Mouse (Mus musculus) testis, adult 2 months (tissue): ENCODE data around the gene Ncbp3.

Experiments
- CTCF ChIP-seq: fragments of 200-500 bp; IDR thresholded peaks from 2 replicates; pipeline ENCODE4 v1.5.1; 2012; ENCODE audit warnings: low read depth, mild to moderate bottlenecking, inconsistent platforms, low read length, moderate library complexity; ENCODE audit not compliant: control insufficient read depth, insufficient read depth, insufficient replicate concordance
- POLR2A ChIP-seq: fragments of 200-500 bp; IDR thresholded peaks from 2 replicates; pipeline ENCODE4 v1.6.1; 2012; ENCODE audit warnings: low read depth, mild to moderate bottlenecking, inconsistent platforms, low read length, moderate library complexity; ENCODE audit not compliant: control insufficient read depth

GRCm38 (mm10) chr11:73031536-73031935 lies 16.0 kb upstream of the Ncbp3 start:
- TF ChIP-seq CTCF (no peak), POLR2A (no peak)
